Mouse (Mus musculus): ENCODE data around the gene Tnc. TPM values are rescaled to one million over a fixed set of nuclear protein-coding genes. Genes with fewer than 3 reads are reported as not detected.

Tnc gene
- total RNA-seq (2021): 1 to 10 TPM; 1.0 to 3.7 TPM
- long read RNA-seq, experiment 1, partial matches to known transcripts: 2 of 5 reads
- long read RNA-seq, experiment 1, other reads (novel, unspliced or antisense): 3 of 5 reads
- long read RNA-seq, experiment 2, partial matches to known transcripts: 0 of 2 reads
- long read RNA-seq, experiment 2, other reads (novel, unspliced or antisense): 2 of 2 reads

- peak; percentile 66 for DNase-seq (ENCODE audit: low spot score)
Observed at GRCm38 (mm10) chr4:64046831-64047493, at the start of gene Tnc. Tnc (minus strand) TSS chr4:64047015.

DNA sequence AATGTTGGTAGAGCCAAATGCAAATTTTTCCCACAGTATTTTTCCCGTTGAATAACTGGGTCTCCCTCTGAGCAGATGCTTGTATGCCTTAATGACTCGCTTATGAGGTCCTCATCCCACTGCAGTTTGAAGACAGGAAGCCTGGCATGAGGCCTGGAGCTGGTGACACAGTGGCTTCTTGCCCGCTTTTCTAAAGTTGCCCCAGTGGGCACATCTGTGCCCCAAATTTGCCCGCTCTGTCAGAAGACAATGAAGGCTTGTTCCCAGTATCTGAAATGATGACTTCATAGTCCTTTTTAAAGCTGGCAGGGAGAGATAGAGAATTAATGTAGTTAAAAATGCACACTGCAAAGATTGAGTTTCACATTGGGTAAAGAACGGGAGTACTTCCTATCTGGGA, 47.4 kb upstream of the Tnc start:
- DNase-seq (ENCODE audit: low spot score): no peak

- DNase-seq (ENCODE audit: low spot score): no peak
Observed at GRCm38 (mm10) chr4:64092857-64093256, 46.0 kb upstream of the Tnc start.

DNA sequence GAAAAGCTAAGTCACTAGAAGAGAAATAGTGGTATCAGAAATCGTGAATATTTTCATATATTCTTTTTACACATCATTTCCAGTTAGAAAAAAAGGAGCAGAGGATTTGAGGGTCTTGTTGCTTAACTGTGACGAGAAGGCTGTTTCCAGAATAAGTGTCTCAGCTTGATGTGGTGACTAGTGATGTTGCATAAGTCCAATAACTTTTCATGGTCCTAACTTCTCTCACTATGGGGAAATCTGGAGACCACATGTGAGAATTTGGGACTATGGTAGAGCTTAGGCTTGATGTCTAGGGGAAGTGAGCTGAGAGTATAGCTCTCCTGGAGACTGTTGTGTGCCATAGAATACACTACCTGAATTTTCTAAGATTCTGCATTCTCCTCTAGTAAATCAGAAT, 42.6 kb upstream of the Tnc start:
- DNase-seq (ENCODE audit: low spot score): no peak

DNA sequence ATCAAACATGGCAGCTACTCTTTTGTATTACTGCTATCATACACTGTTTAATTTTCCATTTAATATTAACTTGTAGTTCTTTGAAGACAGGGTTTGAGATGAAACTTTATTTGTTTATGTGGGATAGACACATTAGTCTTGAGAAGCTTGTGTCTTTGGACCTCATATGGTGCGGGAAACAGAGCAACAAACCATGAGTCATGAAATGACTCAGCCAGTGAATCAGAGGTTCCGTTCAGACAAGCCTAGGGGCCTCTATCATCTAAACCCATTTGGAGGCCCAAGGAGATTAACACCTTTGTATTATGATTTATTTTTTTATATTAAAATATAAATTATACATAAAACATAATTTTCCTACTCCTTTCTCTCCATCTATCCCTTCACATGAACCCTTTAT, 40.9 kb upstream of the Tnc start:
- DNase-seq (ENCODE audit: low spot score): no peak

- no peak for DNase-seq (ENCODE audit: low spot score)
Observed at GRCm38 (mm10) chr4:64085993-64086567, 39.3 kb upstream of the Tnc start.

DNA sequence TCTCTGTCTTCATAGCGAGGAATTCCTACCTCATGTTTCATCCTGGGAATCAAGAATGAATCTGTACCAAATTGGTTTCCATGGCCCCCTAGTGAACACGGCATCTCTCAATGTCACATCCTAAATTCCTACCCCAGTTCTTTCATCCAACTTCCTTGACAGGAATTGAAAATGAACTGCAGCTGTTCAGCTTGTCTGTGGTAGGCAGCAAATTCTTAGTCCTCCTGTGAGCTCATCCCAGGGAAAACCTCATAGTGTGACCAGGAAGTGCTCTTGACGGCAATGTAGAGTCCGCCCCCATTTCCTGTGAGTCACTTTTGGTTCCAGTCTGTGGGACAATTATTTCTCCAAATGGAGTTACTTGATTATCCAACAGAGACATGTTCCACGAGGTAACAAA, 37.0 kb upstream of the Tnc start:
- no peak for DNase-seq (ENCODE audit: low spot score)

GRCm38 (mm10) chr4:64078029-64078619, 31.3 kb upstream of the Tnc start:
- DNase-seq (ENCODE audit: low spot score): peak; percentile 63

DNA sequence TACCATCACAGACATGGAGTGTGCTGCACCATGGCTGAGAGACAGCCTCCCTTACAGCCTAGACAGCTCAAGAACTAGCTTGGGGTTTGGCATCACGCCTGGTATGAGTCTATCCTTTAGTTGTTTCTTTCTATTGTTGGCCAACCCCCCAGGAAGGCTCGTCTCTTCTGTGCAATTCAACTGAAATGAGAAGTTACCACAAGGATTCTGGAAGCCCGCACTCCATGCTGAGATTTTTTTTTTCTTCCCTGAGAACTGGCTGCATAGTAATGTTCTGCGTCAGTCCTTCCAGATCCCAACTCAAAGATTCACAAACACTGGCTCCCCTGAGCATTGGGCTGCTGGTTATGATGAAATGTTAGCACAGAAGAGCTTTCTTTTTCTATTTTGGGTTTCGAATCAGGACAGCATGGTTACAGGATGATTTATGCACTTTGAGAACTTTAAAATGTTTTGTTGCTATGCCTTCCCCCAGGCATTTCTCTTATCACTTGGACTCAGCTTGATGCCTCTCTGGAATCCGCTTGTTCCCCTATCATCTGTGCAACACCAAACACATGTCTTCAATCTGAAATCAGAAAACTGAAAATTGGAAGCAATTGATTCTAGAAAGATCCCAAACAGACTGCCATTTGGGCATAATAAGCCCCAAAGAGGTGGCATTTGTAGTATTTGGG, 29.7 kb upstream of the Tnc start:
- DNase-seq (ENCODE audit: low spot score): peak; percentile 59

DNA sequence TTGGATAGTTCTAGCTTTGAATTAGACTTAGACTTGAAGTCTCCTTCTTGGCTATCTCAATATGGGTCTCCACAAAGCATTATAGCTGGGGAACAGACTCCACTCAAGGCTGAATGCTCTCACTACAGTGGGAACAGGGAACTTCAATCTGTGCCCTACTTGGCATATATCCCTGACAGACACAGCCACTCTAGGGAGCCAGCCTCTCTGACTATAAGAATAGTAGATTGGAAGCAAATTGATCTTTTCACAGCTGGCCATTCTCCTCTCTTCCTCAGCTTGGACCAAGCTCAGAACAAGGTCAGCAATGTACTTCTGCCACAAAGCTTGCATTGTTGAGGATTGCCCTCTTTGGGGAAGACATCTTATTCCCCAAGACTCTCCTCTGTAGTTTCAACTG, 27.9 kb upstream of the Tnc start:
- no peak for DNase-seq (ENCODE audit: low spot score)

- no peak for DNase-seq (ENCODE audit: low spot score)
Observed at GRCm38 (mm10) chr4:64067394-64067793, 20.6 kb upstream of the Tnc start.

DNA sequence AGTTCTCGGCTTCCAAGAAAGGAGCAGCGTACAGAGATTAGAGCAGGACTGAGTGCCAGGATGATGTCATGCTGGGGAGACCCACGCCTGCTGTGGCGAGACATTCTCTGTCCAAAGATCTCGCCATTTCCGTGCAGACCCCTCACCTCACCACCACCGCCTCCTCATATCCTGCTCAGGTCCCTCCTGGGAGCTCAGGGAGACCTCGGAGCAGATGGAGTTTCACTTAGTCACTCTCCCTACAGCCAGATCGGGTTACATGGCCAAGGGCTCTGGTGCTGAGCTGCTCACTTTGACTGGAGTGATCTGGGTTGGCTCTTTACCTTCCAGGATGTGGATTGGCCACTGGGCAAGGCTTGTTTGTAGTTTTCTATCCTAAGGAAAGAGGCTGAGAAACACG, 18.5 kb upstream of the Tnc start:
- no peak for DNase-seq (ENCODE audit: low spot score)

GRCm38 (mm10) chr4:64058856-64059231, 12.0 kb upstream of the Tnc start:
- no peak for DNase-seq (ENCODE audit: low spot score)

DNA sequence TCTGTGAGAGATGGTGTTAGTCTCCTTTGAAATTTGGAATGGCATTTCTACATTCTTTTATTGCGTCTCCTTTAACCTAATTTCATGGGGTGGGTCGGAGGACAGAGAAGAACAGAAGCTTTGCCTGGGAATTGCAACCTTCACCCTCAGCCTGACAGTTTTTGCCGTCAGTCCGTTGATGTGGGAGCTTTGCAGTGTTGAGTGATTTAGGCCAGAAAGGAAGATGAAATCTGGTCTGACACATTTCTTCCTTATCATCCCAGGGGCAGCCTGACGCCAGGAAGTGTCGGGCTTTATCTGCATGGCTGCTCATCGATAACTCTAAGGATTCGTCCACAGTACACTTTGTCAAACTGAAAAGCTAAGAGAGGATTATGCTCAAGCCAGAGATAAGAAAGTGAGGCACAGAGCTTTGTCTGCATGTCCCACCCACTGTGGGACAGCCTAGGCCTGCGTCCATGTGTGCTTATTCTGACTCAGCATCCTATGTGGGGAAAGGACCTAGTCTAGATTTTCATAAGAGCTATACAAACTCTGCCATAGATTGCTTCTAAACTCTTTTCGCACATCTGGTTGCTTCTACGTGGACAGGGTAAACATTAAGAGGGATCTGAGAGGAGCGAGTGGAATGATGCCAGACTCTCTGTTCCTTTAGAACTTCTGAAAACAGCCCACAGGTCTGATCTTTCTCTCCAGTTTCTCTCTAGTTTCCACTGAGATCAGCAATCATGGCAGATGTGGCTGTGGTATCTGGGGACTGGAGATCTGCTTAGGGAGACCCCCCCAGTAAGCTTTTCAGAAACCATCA, 11.4 kb upstream of the Tnc start:
- DNase-seq (ENCODE audit: low spot score): no peak

GRCm38 (mm10) chr4:64048177-64048576, 1.4 kb upstream of the Tnc start:
- no peak for DNase-seq (ENCODE audit: low spot score)

- DNase-seq (ENCODE audit: low spot score): no peak
Observed at GRCm38 (mm10) chr4:64043893-64044292, 2.9 kb downstream of the Tnc start.

DNA sequence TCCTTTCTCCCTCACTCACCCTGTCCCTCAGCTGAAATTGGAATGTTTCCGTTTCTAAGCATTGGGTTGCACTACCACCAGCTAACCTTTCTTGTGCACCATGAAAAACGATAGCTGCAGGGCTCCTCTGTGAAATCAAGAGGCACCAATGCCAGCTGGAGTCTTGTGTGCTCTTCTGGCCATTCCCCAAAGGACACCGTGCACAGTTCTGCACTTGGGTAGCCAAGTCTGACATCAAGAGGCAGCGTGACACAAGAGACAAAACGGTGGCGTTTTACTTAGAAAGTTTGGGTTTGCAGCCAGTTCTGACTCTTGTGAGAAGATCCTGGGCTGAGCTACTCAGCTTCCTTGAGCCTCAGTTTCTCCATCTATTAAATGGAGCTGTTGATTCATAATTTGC, 3.4 kb downstream of the Tnc start:
- peak; percentile 28 for DNase-seq (ENCODE audit: low spot score)

DNA sequence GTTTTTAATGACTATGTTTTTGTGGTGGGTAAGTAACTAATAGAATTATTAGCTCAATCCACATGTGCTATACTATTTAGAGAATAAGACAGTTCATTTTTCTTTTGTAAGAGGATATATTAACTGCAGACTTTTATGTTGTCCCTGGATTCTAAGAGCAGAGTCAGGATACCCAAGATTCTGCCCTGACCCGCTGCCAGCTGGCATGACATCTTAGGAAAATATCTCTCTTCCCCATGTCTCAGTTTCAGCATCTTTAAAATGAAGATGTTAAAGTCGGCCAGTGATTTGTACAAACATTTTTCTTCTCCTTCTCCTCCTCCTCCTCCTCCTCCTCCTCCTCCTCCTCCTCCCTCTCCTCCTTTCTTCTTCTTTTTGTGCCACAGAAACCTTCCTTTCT, 7.7 kb downstream of the Tnc start:
- DNase-seq (ENCODE audit: low spot score): no peak

GRCm38 (mm10) chr4:64037513-64037912, 9.3 kb downstream of the Tnc start:
- no peak for DNase-seq (ENCODE audit: low spot score)

DNA sequence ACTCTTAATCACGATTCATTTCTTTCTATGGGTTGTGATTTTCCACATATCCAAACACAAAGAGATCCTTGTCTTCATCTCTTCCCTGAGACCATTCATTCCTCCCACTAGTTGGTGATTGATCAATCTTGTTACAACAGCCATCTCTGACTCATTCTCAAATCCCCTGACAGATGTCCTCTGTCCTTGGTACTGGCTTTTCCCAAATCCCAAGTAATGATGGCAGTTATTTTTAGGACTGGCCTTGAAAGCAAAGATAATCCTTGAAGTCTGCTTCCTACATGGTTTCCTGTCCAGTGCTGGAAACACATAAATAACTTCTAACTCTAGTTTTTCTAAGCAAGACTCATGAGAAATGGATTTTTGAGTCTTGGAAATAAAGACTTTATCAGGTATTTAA, 12.1 kb downstream of the Tnc start:
- no peak for DNase-seq (ENCODE audit: low spot score)

DNA sequence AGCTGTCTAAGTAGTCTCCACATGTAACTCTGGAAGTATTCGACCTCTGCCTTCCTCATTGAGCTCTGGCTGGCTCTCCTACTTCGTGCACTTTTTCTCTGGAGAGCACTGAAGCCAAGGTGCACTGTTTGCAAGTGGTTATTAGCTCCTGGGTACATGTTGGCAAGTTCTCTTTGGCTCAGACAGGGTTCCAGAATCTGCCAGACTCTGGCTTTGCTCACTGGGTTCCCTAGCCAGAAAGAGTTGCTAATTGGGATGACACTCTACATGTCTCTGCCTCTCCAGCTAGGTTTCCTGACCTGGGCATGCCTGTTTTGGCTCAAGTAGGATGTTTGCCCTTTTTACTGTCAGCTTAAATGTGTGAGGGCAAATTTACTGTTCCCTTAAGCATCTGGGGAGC, 13.6 kb downstream of the Tnc start:
- no peak for DNase-seq (ENCODE audit: low spot score)

GRCm38 (mm10) chr4:64029486-64029885, 17.3 kb downstream of the Tnc start:
- no peak for DNase-seq (ENCODE audit: low spot score)

All from gastrocnemius, adult 18-20 months (tissue).